Mouse (Mus musculus) cerebellum, adult 2 months (tissue): ENCODE data around the gene Rgs9bp. TPM values are rescaled to one million over a fixed set of nuclear protein-coding genes. Genes with fewer than 3 reads are reported as not detected.

Experiments used
- DNase-seq, 2 experiments: peaks; one replicate each; pipeline ENCODE4 v3.0.0; 2021
- H3K27ac ChIP-seq: fragments of 200-500 bp; 2 replicates; pipeline ENCODE4 v1.5.1; 2012; ENCODE audit warnings: low read length, control low read depth, inconsistent platforms; ENCODE audit not compliant: insufficient read depth
- H3K27me3 ChIP-seq: fragments of 200-500 bp; 2 replicates; pipeline ENCODE4 v1.6.1; 2012; ENCODE audit warnings: inconsistent platforms, mild to moderate bottlenecking, low read length, moderate library complexity; ENCODE audit not compliant: control insufficient read depth, insufficient read depth
- H3K4me1 ChIP-seq: fragments of 200-500 bp; 2 replicates; pipeline ENCODE4 v1.6.1; 2011; ENCODE audit warnings: low read length; ENCODE audit not compliant: control insufficient read depth, insufficient read depth
- H3K4me3 ChIP-seq: fragments of 200-500 bp; replicated peaks from 2 replicates; pipeline ENCODE3; 2011; ENCODE audit warnings: mild to moderate bottlenecking, low read depth, low read length, control low read depth; ENCODE audit not compliant: insufficient read depth
- CTCF ChIP-seq: fragments of 200-500 bp; IDR thresholded peaks from 2 replicates; pipeline ENCODE4 v1.5.1; 2011; ENCODE audit warnings: low read depth, mild to moderate bottlenecking, control low read depth, low read length, moderate library complexity, borderline replicate concordance; ENCODE audit not compliant: insufficient read depth
- POLR2A ChIP-seq: fragments of 200-500 bp; IDR thresholded peaks from 2 replicates; pipeline ENCODE4 v1.6.1; 2011; ENCODE audit warnings: low read length, control low read depth, borderline replicate concordance; ENCODE audit not compliant: insufficient read depth
- WGBS: fragments of 180-500 bp; shearing (Covaris S2); methylation state at CpG from one replicate; pipeline ENCODE4 v1.1.7; 2018; 5-methylcytosine and 5-hydroxymethylcytosine counted together
- polyA plus RNA-seq: library from polyadenylated mRNA; depleted of rRNA; stranded (reverse); fragments of >200 nt; gene quantifications from 2 replicates; pipeline ENCODE4 v1.2.3, GENCODE M21; 2012

The Rgs9bp gene
- polyA plus RNA-seq, 1 experiment = 0.07 TPM

- H3K27me3 ChIP-seq = no peaks in the 10 kb centered on the region
- WGBS = 37% methylated on average over 2 of the region's 2 CpGs
- no peak overlapping the region for H3K4me3 ChIP-seq
- H3K4me1 ChIP-seq = peaks cover 4% of the 10 kb centered on the region; the same call in 1 of the 2 replicates
- no peak overlapping the region for H3K27ac ChIP-seq
- TF ChIP-seq CTCF (no peak), POLR2A (no peak)
- no peak for DNase-seq
Measured at GRCm38 (mm10) chr7:35558681-35559080, 26.7 kb downstream of the Rgs9bp start.

GRCm38 (mm10) chr7:35557577-35557976 is 27.8 kb downstream of the Rgs9bp start:
- 85% methylated on average over 3 of the region's 3 CpGs for WGBS
- Histone ChIP-seq H3K27me3 (no peaks in the 10 kb centered on the region), H3K4me1 (peaks cover 4% of the 10 kb centered on the region; the same call in 1 of the 2 replicates), H3K27ac (no peak overlapping the region), H3K4me3 (no peak overlapping the region)
- no peak for DNase-seq
- TF ChIP-seq POLR2A = no peak
- no peak for TF ChIP-seq CTCF

DNA sequence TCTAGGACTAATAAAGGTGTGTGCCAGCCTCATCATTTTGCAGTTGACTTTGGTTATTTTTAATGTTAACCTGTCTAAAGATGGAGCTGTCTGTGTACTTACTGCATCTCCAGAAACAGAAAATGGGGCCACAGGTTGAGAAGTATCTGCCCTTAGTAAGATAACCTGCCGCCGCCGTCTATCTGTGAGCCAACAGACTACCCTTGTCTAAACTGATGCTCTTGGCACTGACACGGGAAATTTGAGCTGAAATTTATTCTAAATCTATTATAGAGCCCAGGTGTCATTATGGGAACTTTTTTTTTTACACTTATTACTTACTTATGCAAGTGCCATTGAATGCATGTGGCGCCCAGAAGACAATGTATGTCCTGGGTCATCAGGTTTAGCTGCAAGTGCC is 28.5 kb downstream of the Rgs9bp start:
- no peak for DNase-seq
- Histone ChIP-seq H3K27me3 (no peaks in the 10 kb centered on the region), H3K27ac (no peak overlapping the region), H3K4me1 (peaks cover 4% of the 10 kb centered on the region; the same call in 1 of the 2 replicates), H3K4me3 (no peak overlapping the region)
- 90% methylated on average over 5 of the region's 5 CpGs for WGBS
- TF ChIP-seq CTCF = no peak
- no peak for TF ChIP-seq POLR2A

DNA sequence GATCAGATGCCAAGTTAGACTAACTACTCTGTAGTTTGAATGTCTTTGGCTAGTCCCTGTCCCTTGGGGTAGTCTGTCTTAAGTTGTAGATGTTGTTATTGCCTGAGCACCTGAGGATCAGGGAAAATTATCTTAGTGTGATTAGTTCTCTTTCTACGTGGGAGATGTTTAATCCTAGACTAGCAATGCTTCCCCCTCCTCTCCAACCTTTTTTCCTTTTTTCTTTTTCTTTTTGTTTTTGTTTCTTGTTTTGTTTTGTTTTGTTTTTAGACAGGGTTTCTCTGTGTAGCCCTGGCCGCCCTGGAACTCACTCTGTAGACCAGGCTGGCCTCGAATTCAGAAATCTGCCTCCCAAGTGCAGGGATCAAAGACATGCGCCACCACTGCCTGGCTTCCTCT is 29.2 kb downstream of the Rgs9bp start, which contains the start of gene Nudt19:
Gene Nudt19, minus strand, starts transcription at position 100 of the 399 bp plus-strand sequence.
- H3K27me3 ChIP-seq = no peaks in the 10 kb centered on the region
- 72% methylated on average over 4 of the region's 4 CpGs for WGBS
- H3K4me3 ChIP-seq = peak within 1 kb of the TSS; percentile 79
- no peak for DNase-seq
- H3K4me1 ChIP-seq = peaks cover 4% of the 10 kb centered on the region; the same call in 1 of the 2 replicates
- no peak for TF ChIP-seq CTCF
- TF ChIP-seq POLR2A = no peak
- peak within 1 kb of the TSS; percentile 97 for H3K27ac ChIP-seq

- Histone ChIP-seq H3K27me3 (no peaks in the 10 kb centered on the region), H3K27ac (peak overlapping the region; percentile 97), H3K4me3 (peak overlapping the region; percentile 79), H3K4me1 (peaks cover 4% of the 10 kb centered on the region; the same call in 1 of the 2 replicates)
- TF ChIP-seq CTCF = no peak
- peak; percentile 79 for TF ChIP-seq POLR2A
- WGBS = under 1% methylated on average over 93 of the region's 93 CpGs
- DNase-seq = peak; percentile 87 to 89
Measured at GRCm38 (mm10) chr7:35555224-35556204, 29.9 kb downstream of the Rgs9bp start.

DNA sequence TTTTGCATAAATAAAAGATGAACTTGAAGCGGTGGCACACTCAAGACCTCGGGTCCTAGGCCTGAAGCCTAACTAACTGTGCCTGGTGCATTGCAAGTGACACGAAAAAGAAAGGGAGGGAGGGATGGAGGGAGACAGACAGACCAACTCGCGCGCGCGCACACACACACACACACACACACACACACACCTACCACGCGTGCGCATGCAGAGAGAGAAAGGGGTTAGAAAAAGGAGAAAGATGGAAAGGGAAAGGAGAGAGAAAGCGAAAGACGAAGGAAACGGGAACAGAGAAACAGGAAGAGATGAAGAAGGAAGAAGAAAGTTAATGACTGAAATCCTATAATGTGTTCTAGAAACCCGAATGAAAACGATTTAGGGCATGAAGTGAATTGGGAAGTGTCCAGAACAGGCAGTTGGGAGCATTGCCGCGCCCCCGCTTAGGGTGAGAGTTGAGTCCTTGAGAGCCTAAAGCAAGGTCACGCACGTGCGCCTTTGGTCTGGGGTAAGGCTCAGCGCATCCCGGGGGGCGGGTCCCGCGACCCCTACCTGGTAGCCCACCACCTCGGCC is 30.7 kb downstream of the Rgs9bp start:
- 4% methylated on average over 28 of the region's 28 CpGs for WGBS
- Histone ChIP-seq H3K4me1 (peaks cover 4% of the 10 kb centered on the region; the same call in 1 of the 2 replicates), H3K4me3 (peak overlapping the region; percentile 79), H3K27ac (peak overlapping the region; percentile 97), H3K27me3 (no peaks in the 10 kb centered on the region)
- DNase-seq = peak; percentile 52 to 60
- TF ChIP-seq CTCF (no peak), POLR2A (no peak)

- Histone ChIP-seq H3K4me3 (peak overlapping the region; percentile 79), H3K4me1 (peaks cover 4% of the 10 kb centered on the region; the same call in 1 of the 2 replicates), H3K27ac (peak overlapping the region; percentile 97; the same call in 1 of the 2 replicates), H3K27me3 (no peaks in the 10 kb centered on the region)
- TF ChIP-seq POLR2A (no peak), CTCF (no peak)
- DNase-seq = peak; percentile 33 to 39
- 52% methylated on average over 10 of the region's 10 CpGs for WGBS
Measured at GRCm38 (mm10) chr7:35553751-35554604, 31.4 kb downstream of the Rgs9bp start.
